In the genomic region with DNA sequence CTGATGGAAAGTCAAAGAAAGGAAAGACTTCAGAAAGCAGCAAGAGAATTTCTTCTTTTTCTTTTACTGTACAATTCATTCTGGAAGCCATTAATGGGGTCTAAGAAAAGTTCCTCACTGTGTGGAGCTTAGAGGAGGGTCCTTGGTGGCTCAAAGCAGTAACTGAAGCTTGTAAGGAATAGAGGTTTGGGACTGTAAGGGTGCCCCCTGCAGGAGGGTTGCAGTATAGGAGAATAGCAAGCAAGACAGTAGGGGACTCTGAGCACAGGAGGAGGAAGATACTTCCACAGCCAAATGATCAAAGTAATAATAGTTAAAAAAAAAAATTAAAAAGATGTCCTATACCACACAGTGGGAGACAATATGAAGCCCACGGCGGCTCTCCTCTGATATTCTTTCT, we compare ENCODE assay signal across 10 mouse cellular contexts.
DNase-seq lines count a peak whose midpoint lies in the region; TF ChIP-seq lines count a peak whose summit lies in the region.
"Had no signal": no experiment of that assay in that cellular context is flagged by ENCODE, and none has a peak within 500 bp of the region (broad histone marks: within the 10 kb centered on the region; RNA-seq: fewer than 3 reads in every experiment).

No protein-coding gene starts in this region.

- DNase-seq in adrenal gland, adult 18-20 months (ENCODE audit: low spot score in 2 of 2): peak; percentile 37 to 43
- no peak for DNase-seq in adrenal gland, postnatal 4 days (ENCODE audit: low spot score in 2 of 2)
- peak; percentile 40 for DNase-seq in kidney, adult 9 months
- no peak for DNase-seq in kidney, adult 11 months
- peak; percentile 66 for DNase-seq in CH12.LX (ENCODE audit: extremely low read depth)
- DNase-seq in c-Kit-positive CD71-positive TER-119-positive erythroid progenitor cells, embryonic 14.5 days (ENCODE audit: low spot score): peak; percentile 14
- DNase-seq in lung, postnatal 10 days: peak; percentile 56
- no peak for DNase-seq in ovary, adult 18-20 months (ENCODE audit: low spot score)

- H3K79me2 ChIP-seq in CH12.LX (replicated peaks; ENCODE audit: control insufficient read depth, extremely low read depth, insufficient read depth, poor library complexity, severe bottlenecking): no peaks in the 10 kb centered on the region

- no peak overlapping the region for H3K4me3 ChIP-seq in CH12.LX (replicated peaks in 1 of 3; ENCODE audit: low read depth in 2 of 3, low read length in 2 of 3, poor library complexity in 1 of 3)
- H3K4me3 ChIP-seq: heart, embryonic 15.5 days; megakaryocyte, embryonic 14.5 days had no signal

- TF ChIP-seq RAD21 in CH12.LX (IDR thresholded peaks at IDR 0.05; ENCODE audit: low read depth, low read length): peak; percentile 47

- H3K27me3 ChIP-seq in CH12.LX (replicated peaks): no peaks in the 10 kb centered on the region
- H3K27me3 ChIP-seq: heart, embryonic 15.5 days; megakaryocyte, embryonic 14.5 days had no signal

- dilution Hi-C loops in CH12.LX (cut with MboI; ENCODE audit: extremely low pct_ligation_motif_present, extremely low pct_unique_long_range_greater_than_20kb, low sequenced_read_pairs): no loop called here

- peak; percentile 69 to 78 for TF ChIP-seq CTCF in CH12.LX (conservative IDR thresholded peaks at IDR 0.05 in 1 of 2, IDR thresholded peaks at IDR 0.05 in 1 of 2; ENCODE audit: low read depth in 2 of 2, low read length in 2 of 2)

- in situ Hi-C loops in CH12.LX (cut with MboI; ENCODE audit: low pct_ligation_motif_present, low pct_unique_long_range_greater_than_20kb, low sequenced_read_pairs): no loop called here

- no peak for TF ChIP-seq POLR2A in CH12.LX (IDR thresholded peaks at IDR 0.05; ENCODE audit: low read depth, low read length)

- H3K4me1 ChIP-seq in CH12.LX (ENCODE audit: control insufficient read depth in 1 of 2, insufficient read depth in 2 of 2): no peaks in the 10 kb centered on the region
- H3K4me1 ChIP-seq: heart, embryonic 15.5 days; megakaryocyte, embryonic 14.5 days had no signal

- TF ChIP-seq EP300 in CH12.LX (IDR thresholded peaks at IDR 0.05; ENCODE audit: low read length): no peak

- no peaks in the 10 kb centered on the region for H3K36me3 ChIP-seq in CH12.LX (replicated peaks in 1 of 2; ENCODE audit: control insufficient read depth in 1 of 2, insufficient read depth in 1 of 2, low read length in 1 of 2)
- H3K36me3 ChIP-seq: heart, embryonic 15.5 days had no signal

- no peaks in the 10 kb centered on the region for H3K9me3 ChIP-seq in CH12.LX (replicated peaks; ENCODE audit: low read length)
- H3K9me3 ChIP-seq: heart, embryonic 15.5 days; megakaryocyte, embryonic 14.5 days had no signal

- H3K27ac ChIP-seq in CH12.LX (ENCODE audit: insufficient read depth, low read depth): no peak overlapping the region
- H3K27ac ChIP-seq: heart, embryonic 15.5 days had no signal

- no peak overlapping the region for H3K9ac ChIP-seq in CH12.LX (ENCODE audit: insufficient read depth, low read depth)
- H3K9ac ChIP-seq: heart, embryonic 15.5 days had no signal

- no peak overlapping the region for H3K4me2 ChIP-seq in CH12.LX (ENCODE audit: insufficient read depth, low read depth, poor library complexity, severe bottlenecking)
- H3K4me2 ChIP-seq: heart, embryonic 15.5 days had no signal

TF ChIP-seq in CH12.LX, 34 proteins besides CTCF, POLR2A, EP300 and RAD21:
- peak; percentile 33; the same call in 1 of the 2 replicates for TF ChIP-seq SMC3 (IDR thresholded peaks at IDR 0.05; ENCODE audit: low read depth, low read length)
- TF ChIP-seq GABPA (IDR thresholded peaks at IDR 0.05; ENCODE audit: insufficient replicate concordance, low read depth, low read length): no peak

Comparison
In these comparisons a context has a peak if more than half of its experiments do, and no peak if none do; other contexts are left out.
1. DNase-seq: peak in adrenal gland, adult 18-20 months (2 of 2), kidney, adult 9 months (single experiment), CH12.LX (single experiment), c-Kit-positive CD71-positive TER-119-positive erythroid progenitor cells, embryonic 14.5 days (single experiment) and lung, postnatal 10 days (single experiment); none in adrenal gland, postnatal 4 days (0 of 2), kidney, adult 11 months (single experiment) and ovary, adult 18-20 months (single experiment).